ENCODE assay signal across 9 mouse cellular contexts in genomic region chr10:125370037-125370610, GRCm38 (mm10). TPM values are rescaled to one million over a fixed set of nuclear protein-coding genes. Genes with fewer than 3 reads are reported as not detected.
DNase-seq lines count a peak whose midpoint lies in the region; ATAC-seq lines count a peak whose summit lies in the region.
"Had no signal": no experiment of that assay in that cellular context is flagged by ENCODE, and none has a peak within 500 bp of the region (broad histone marks: within the 10 kb centered on the region; RNA-seq: fewer than 3 reads in every experiment).

No protein-coding gene starts in this region.

- peak overlapping the region; percentile 36 for H3K4me2 ChIP-seq in heart, embryonic 16.5 days (ENCODE audit: low read depth, low read length)
- H3K4me2 ChIP-seq in forebrain, embryonic 15.5 days (replicated peaks): no peak overlapping the region
- H3K4me2 ChIP-seq: liver, embryonic 13.5 days had no signal

- no peaks in the 10 kb centered on the region for H3K36me3 ChIP-seq in heart, embryonic 16.5 days (ENCODE audit: control insufficient read depth, insufficient read depth)
- H3K36me3 ChIP-seq in forebrain, embryonic 15.5 days: no peaks in the 10 kb centered on the region
- H3K36me3 ChIP-seq: liver, embryonic 13.5 days had no signal

- H3K27me3 ChIP-seq in heart, embryonic 16.5 days (ENCODE audit: control insufficient read depth, insufficient read depth, low read length): no peaks in the 10 kb centered on the region
- H3K27me3 ChIP-seq in forebrain, embryonic 15.5 days: no peaks in the 10 kb centered on the region
- H3K27me3 ChIP-seq: liver, embryonic 13.5 days had no signal

- H3K27ac ChIP-seq in heart, embryonic 16.5 days (ENCODE audit: low read length): no peak overlapping the region
- no peak overlapping the region for H3K27ac ChIP-seq in forebrain, embryonic 15.5 days (replicated peaks)
- H3K27ac ChIP-seq: liver, embryonic 13.5 days had no signal

- peak overlapping the region; percentile 5; the same call in 1 of the 2 replicates for H3K4me3 ChIP-seq in heart, embryonic 16.5 days (ENCODE audit: low read length)
- H3K4me3 ChIP-seq in forebrain, embryonic 15.5 days: no peak overlapping the region
- H3K4me3 ChIP-seq: liver, embryonic 13.5 days had no signal

- DNase-seq in B cell, adult 2 months: peak; percentile 68
- peak; percentile 16 for DNase-seq in CD4-positive helper T cell, adult 2 months (ENCODE audit: low read depth, low spot score)
- DNase-seq in lung, postnatal 36 days: peak; percentile 63
- no peak for DNase-seq in cerebellum, adult 11 months
- DNase-seq in left cerebral cortex, adult 9 months (ENCODE audit: low spot score in 2 of 2): no peak
- DNase-seq: kidney, postnatal 25 days; liver, embryonic 13.5 days had no signal

- H3K9me3 ChIP-seq in heart, embryonic 16.5 days (replicated peaks; ENCODE audit: control insufficient read depth, low read length): no peaks in the 10 kb centered on the region
- no peaks in the 10 kb centered on the region for H3K9me3 ChIP-seq in forebrain, embryonic 15.5 days
- H3K9me3 ChIP-seq: liver, embryonic 13.5 days had no signal

- no peak overlapping the region for H3K9ac ChIP-seq in heart, embryonic 16.5 days (ENCODE audit: low read length)
- no peak overlapping the region for H3K9ac ChIP-seq in forebrain, embryonic 15.5 days (replicated peaks)
- H3K9ac ChIP-seq: liver, embryonic 13.5 days had no signal

- ATAC-seq in heart, embryonic 16.5 days (replicated peaks; ENCODE audit: extremely low read depth, insufficient read depth, low FRiP score): peak; percentile 64
- ATAC-seq in forebrain, embryonic 15.5 days (replicated peaks): no peak

- WGBS in heart, embryonic 16.5 days: 50% methylated on average over 8 of the region's 8 CpGs
- WGBS in forebrain, embryonic 15.5 days: 91% methylated on average over 8 of the region's 8 CpGs

- peaks cover 2% of the 10 kb centered on the region; the same call in 1 of the 2 replicates for H3K4me1 ChIP-seq in heart, embryonic 16.5 days (ENCODE audit: control insufficient read depth, insufficient read depth, low read length)
- peaks cover 9% of the 10 kb centered on the region for H3K4me1 ChIP-seq in forebrain, embryonic 15.5 days
- H3K4me1 ChIP-seq: liver, embryonic 13.5 days had no signal

RNA-seq across cellular contexts. Expression of gene Slc16a7, which starts 19.1 kb away (rescaled TPM):
- polyA plus RNA-seq in heart, embryonic 16.5 days (2015; fragmentation: Nextera tagmentation; extraction: Ambion mirVana): 4.3 and 4.6 TPM in 2 replicates
- polyA plus RNA-seq in forebrain, embryonic 15.5 days (2015; fragmentation: Nextera tagmentation; extraction: Ambion mirVana): 6.7 and 7.5 TPM in 2 replicates

Comparison
In these comparisons a context has a peak if more than half of its experiments do, and no peak if none do; other contexts are left out.
1. DNase-seq: peak in B cell, adult 2 months (2 of 2), CD4-positive helper T cell, adult 2 months (single experiment) and lung, postnatal 36 days (single experiment); none in cerebellum, adult 11 months (single experiment) and left cerebral cortex, adult 9 months (0 of 2).